Mouse (Mus musculus) urinary bladder, postnatal 36 days (tissue): ENCODE data around the gene Olfr1477.
"Not testable (repeated sequence)": the region's sequence is repeated elsewhere in the genome, so short reads cannot be mapped to it uniquely, and the experiment has no call there.

ENCODE experiments used
- DNase-seq, 2 experiments: peaks; one replicate each; pipeline ENCODE4 v3.0.0; 2022; ENCODE audit warnings: low spot score in 2 of 2, mixed read lengths in 1 of 2

Gene Olfr1477

GRCm38 (mm10) chr19:13500246-13500645 lies at the start of gene Olfr1477:
Gene Olfr1477, plus strand, starts transcription at chr19:13500546.
- no peak for DNase-seq

GRCm38 (mm10) chr19:13455986-13456385 lies 44.4 kb upstream of the Olfr1477 start, which contains the start of gene Olfr1472:
Gene Olfr1472, minus strand, starts transcription at chr19:13456086.
- DNase-seq = no peak

- not testable (repeated sequence) for DNase-seq
Measured at GRCm38 (mm10) chr19:13469265-13469664, 31.1 kb upstream of the Olfr1477 start, which contains the start of gene Olfr1474. Gene Olfr1474, plus strand, starts transcription at chr19:13469565.

- DNase-seq = no peak
Measured at GRCm38 (mm10) chr19:13480096-13480495, 20.2 kb upstream of the Olfr1477 start, which contains the start of gene Olfr1475. Gene Olfr1475, minus strand, starts transcription at chr19:13480196.

- no peak for DNase-seq
Measured at GRCm38 (mm10) chr19:13527613-13528012, 27.3 kb downstream of the Olfr1477 start, which contains the start of gene Olfr1480. Gene Olfr1480, plus strand, starts transcription at chr19:13527913.
